Mouse (Mus musculus): ENCODE measurements around the gene Defb43. TPM values are rescaled to one million over a fixed set of nuclear protein-coding genes. Genes with fewer than 3 reads are reported as not detected.
A peak's percentile ranks its signal among the peaks of the same experiment; 100 is the strongest.

The Defb43 gene
- polyA plus RNA-seq, 1 experiment from 2014 or later = not detected

GRCm38 (mm10) chr14:62997777-62998176, 13.8 kb upstream of the Defb43 start, which contains the start of gene Defb47:
Defb47 (plus strand) TSS chr14:62998077.
- H3K4me3 ChIP-seq (ENCODE audit: low read length) = no peak within 1 kb of the TSS
- H3K27me3 ChIP-seq (replicated peaks; ENCODE audit: control insufficient read depth, insufficient read depth, low read length) = no peaks in the 10 kb centered on the region
- no peaks in the 10 kb centered on the region for H3K4me1 ChIP-seq (ENCODE audit: control insufficient read depth, insufficient read depth, low read length)
- ATAC-seq = no peak
- H3K4me2 ChIP-seq (ENCODE audit: low read depth, low read length) = no peak within 1 kb of the TSS
- no peak within 1 kb of the TSS for H3K9ac ChIP-seq (ENCODE audit: low read depth, low read length)
- H3K27ac ChIP-seq (ENCODE audit: low read length) = no peak within 1 kb of the TSS
- H3K9me3 ChIP-seq (ENCODE audit: control insufficient read depth, low read length) = no peaks in the 10 kb centered on the region
- no peaks in the 10 kb centered on the region for H3K36me3 ChIP-seq (ENCODE audit: control insufficient read depth, insufficient read depth, low read length)
- 85% methylated on average over 8 of the region's 8 CpGs for WGBS

GRCm38 (mm10) chr14:62998977-62999376, 12.6 kb upstream of the Defb43 start:
- H3K4me1 ChIP-seq (ENCODE audit: control insufficient read depth, insufficient read depth, low read length) = no peaks in the 10 kb centered on the region
- no peaks in the 10 kb centered on the region for H3K36me3 ChIP-seq (ENCODE audit: control insufficient read depth, insufficient read depth, low read length)
- H3K4me3 ChIP-seq (ENCODE audit: low read length) = no peak overlapping the region
- H3K4me2 ChIP-seq (ENCODE audit: low read depth, low read length) = no peak overlapping the region
- no peak overlapping the region for H3K27ac ChIP-seq (ENCODE audit: low read length)
- H3K9ac ChIP-seq (ENCODE audit: low read depth, low read length) = no peak overlapping the region
- no peaks in the 10 kb centered on the region for H3K9me3 ChIP-seq (ENCODE audit: control insufficient read depth, low read length)
- 82% methylated on average over 4 of the region's 4 CpGs for WGBS
- no peaks in the 10 kb centered on the region for H3K27me3 ChIP-seq (replicated peaks; ENCODE audit: control insufficient read depth, insufficient read depth, low read length)
- no peak for ATAC-seq

- H3K36me3 ChIP-seq (ENCODE audit: control insufficient read depth, insufficient read depth, low read length) = no peaks in the 10 kb centered on the region
- ATAC-seq = no peak
- no peak overlapping the region for H3K4me2 ChIP-seq (ENCODE audit: low read depth, low read length)
- no peak overlapping the region for H3K27ac ChIP-seq (ENCODE audit: low read length)
- H3K27me3 ChIP-seq (replicated peaks; ENCODE audit: control insufficient read depth, insufficient read depth, low read length) = no peaks in the 10 kb centered on the region
- no peak overlapping the region for H3K9ac ChIP-seq (ENCODE audit: low read depth, low read length)
- H3K4me3 ChIP-seq (ENCODE audit: low read length) = no peak overlapping the region
- 67% methylated on average over 2 of the region's 2 CpGs for WGBS
- no peaks in the 10 kb centered on the region for H3K4me1 ChIP-seq (ENCODE audit: control insufficient read depth, insufficient read depth, low read length)
- no peaks in the 10 kb centered on the region for H3K9me3 ChIP-seq (ENCODE audit: control insufficient read depth, low read length)
Measured at GRCm38 (mm10) chr14:63002588-63002987, 9.0 kb upstream of the Defb43 start.

- 73% methylated on average over 4 of the region's 4 CpGs for WGBS
Measured at GRCm38 (mm10) chr14:63013082-63013481, 1.5 kb downstream of the Defb43 start.

GRCm38 (mm10) chr14:63014667-63015066, 3.1 kb downstream of the Defb43 start:
- H3K27ac ChIP-seq (ENCODE audit: low read length) = no peak overlapping the region
- no peaks in the 10 kb centered on the region for H3K4me1 ChIP-seq (ENCODE audit: control insufficient read depth, insufficient read depth, low read length)
- 85% methylated on average over 4 of the region's 4 CpGs for WGBS
- no peak for ATAC-seq
- H3K4me2 ChIP-seq (ENCODE audit: low read depth, low read length) = no peak overlapping the region
- no peaks in the 10 kb centered on the region for H3K36me3 ChIP-seq (ENCODE audit: control insufficient read depth, insufficient read depth, low read length)
- no peak overlapping the region for H3K4me3 ChIP-seq (ENCODE audit: low read length)
- H3K9ac ChIP-seq (ENCODE audit: low read depth, low read length) = no peak overlapping the region
- H3K9me3 ChIP-seq (ENCODE audit: control insufficient read depth, low read length) = no peaks in the 10 kb centered on the region
- no peaks in the 10 kb centered on the region for H3K27me3 ChIP-seq (replicated peaks; ENCODE audit: control insufficient read depth, insufficient read depth, low read length)

More at GRCm38 (mm10) chr14:63013082-63013481, 1.5 kb downstream of the Defb43 start:
- Histone ChIP-seq H3K36me3 (ENCODE audit: control insufficient read depth, insufficient read depth, low read length) (no peaks in the 10 kb centered on the region), H3K27ac (ENCODE audit: low read length) (no peak overlapping the region), H3K9ac (ENCODE audit: low read depth, low read length) (no peak overlapping the region), H3K27me3 (replicated peaks; ENCODE audit: control insufficient read depth, insufficient read depth, low read length) (no peaks in the 10 kb centered on the region), H3K9me3 (ENCODE audit: control insufficient read depth, low read length) (no peaks in the 10 kb centered on the region), H3K4me1 (ENCODE audit: control insufficient read depth, insufficient read depth, low read length) (no peaks in the 10 kb centered on the region), H3K4me2 (ENCODE audit: low read depth, low read length) (no peak overlapping the region), H3K4me3 (ENCODE audit: low read length) (no peak overlapping the region)
- ATAC-seq = no peak

GRCm38 (mm10) chr14:63020524-63021156, 9.1 kb downstream of the Defb43 start:
- WGBS = 49% methylated on average over 6 of the region's 6 CpGs
- no peaks in the 10 kb centered on the region for H3K36me3 ChIP-seq (ENCODE audit: control insufficient read depth, insufficient read depth, low read length)
- no peak for ATAC-seq
- H3K27ac ChIP-seq (ENCODE audit: low read length) = no peak overlapping the region
- no peak overlapping the region for H3K9ac ChIP-seq (ENCODE audit: low read depth, low read length)
- H3K4me3 ChIP-seq (ENCODE audit: low read length) = no peak overlapping the region
- H3K4me1 ChIP-seq (ENCODE audit: control insufficient read depth, insufficient read depth, low read length) = no peaks in the 10 kb centered on the region
- no peaks in the 10 kb centered on the region for H3K27me3 ChIP-seq (replicated peaks; ENCODE audit: control insufficient read depth, insufficient read depth, low read length)
- no peaks in the 10 kb centered on the region for H3K9me3 ChIP-seq (ENCODE audit: control insufficient read depth, low read length)
- H3K4me2 ChIP-seq (ENCODE audit: low read depth, low read length) = no peak overlapping the region

GRCm38 (mm10) chr14:63046691-63047090, 35.1 kb downstream of the Defb43 start, which contains the start of gene Defb42:
Defb42 (plus strand) TSS chr14:63046991.
- H3K9ac ChIP-seq (ENCODE audit: low read depth, low read length) = no peak within 1 kb of the TSS
- H3K27ac ChIP-seq (ENCODE audit: low read length) = no peak within 1 kb of the TSS
- H3K27me3 ChIP-seq (replicated peaks; ENCODE audit: control insufficient read depth, insufficient read depth, low read length) = no peaks in the 10 kb centered on the region
- ATAC-seq = no peak
- H3K4me1 ChIP-seq (ENCODE audit: control insufficient read depth, insufficient read depth, low read length) = no peaks in the 10 kb centered on the region
- H3K9me3 ChIP-seq (ENCODE audit: control insufficient read depth, low read length) = no peaks in the 10 kb centered on the region
- 71% methylated on average over 3 of the region's 3 CpGs for WGBS
- H3K36me3 ChIP-seq (ENCODE audit: control insufficient read depth, insufficient read depth, low read length) = no peaks in the 10 kb centered on the region
- no peak within 1 kb of the TSS for H3K4me3 ChIP-seq (ENCODE audit: low read length)
- no peak within 1 kb of the TSS for H3K4me2 ChIP-seq (ENCODE audit: low read depth, low read length)

GRCm38 (mm10) chr14:63049910-63050370, 38.4 kb downstream of the Defb43 start, which contains the start of gene Defb30:
Defb30 (minus strand) TSS chr14:63049960.
- H3K36me3 ChIP-seq (ENCODE audit: control insufficient read depth, insufficient read depth, low read length) = no peaks in the 10 kb centered on the region
- no peaks in the 10 kb centered on the region for H3K4me1 ChIP-seq (ENCODE audit: control insufficient read depth, insufficient read depth, low read length)
- no peak within 1 kb of the TSS for H3K4me3 ChIP-seq (ENCODE audit: low read length)
- no peak for ATAC-seq
- no peak within 1 kb of the TSS for H3K4me2 ChIP-seq (ENCODE audit: low read depth, low read length)
- no peaks in the 10 kb centered on the region for H3K9me3 ChIP-seq (ENCODE audit: control insufficient read depth, low read length)
- no peaks in the 10 kb centered on the region for H3K27me3 ChIP-seq (replicated peaks; ENCODE audit: control insufficient read depth, insufficient read depth, low read length)
- no peak within 1 kb of the TSS for H3K27ac ChIP-seq (ENCODE audit: low read length)
- WGBS = 77% methylated on average over 10 of the region's 14 CpGs
- H3K9ac ChIP-seq (ENCODE audit: low read depth, low read length) = no peak within 1 kb of the TSS

GRCm38 (mm10) chr14:63050769-63051168, 39.2 kb downstream of the Defb43 start:
- Histone ChIP-seq H3K9ac (ENCODE audit: low read depth, low read length) (no peak overlapping the region), H3K36me3 (ENCODE audit: control insufficient read depth, insufficient read depth, low read length) (no peaks in the 10 kb centered on the region), H3K4me1 (ENCODE audit: control insufficient read depth, insufficient read depth, low read length) (no peaks in the 10 kb centered on the region), H3K9me3 (ENCODE audit: control insufficient read depth, low read length) (no peaks in the 10 kb centered on the region), H3K4me3 (ENCODE audit: low read length) (no peak overlapping the region), H3K27me3 (replicated peaks; ENCODE audit: control insufficient read depth, insufficient read depth, low read length) (no peaks in the 10 kb centered on the region), H3K4me2 (ENCODE audit: low read depth, low read length) (no peak overlapping the region), H3K27ac (ENCODE audit: low read length) (no peak overlapping the region)
- WGBS = 29% methylated on average over 5 of the region's 5 CpGs
- ATAC-seq = no peak

GRCm38 (mm10) chr14:63054729-63055128, 43.2 kb downstream of the Defb43 start:
- peak; percentile 69 for ATAC-seq
- H3K9me3 ChIP-seq (ENCODE audit: control insufficient read depth, low read length) = no peaks in the 10 kb centered on the region
- H3K27me3 ChIP-seq (replicated peaks; ENCODE audit: control insufficient read depth, insufficient read depth, low read length) = no peaks in the 10 kb centered on the region
- H3K4me1 ChIP-seq (ENCODE audit: control insufficient read depth, insufficient read depth, low read length) = no peaks in the 10 kb centered on the region
- H3K9ac ChIP-seq (ENCODE audit: low read depth, low read length) = no peak overlapping the region
- H3K36me3 ChIP-seq (ENCODE audit: control insufficient read depth, insufficient read depth, low read length) = no peaks in the 10 kb centered on the region
- H3K27ac ChIP-seq (ENCODE audit: low read length) = no peak overlapping the region
- H3K4me3 ChIP-seq (ENCODE audit: low read length) = no peak overlapping the region
- no peak overlapping the region for H3K4me2 ChIP-seq (ENCODE audit: low read depth, low read length)
- 33% methylated on average over 6 of the region's 6 CpGs for WGBS

All from intestine, embryonic 16.5 days (tissue).